Mouse (Mus musculus): ENCODE measurements around the gene Hif1an. TPM values are rescaled to one million over a fixed set of nuclear protein-coding genes. Genes with fewer than 3 reads are reported as not detected.

The Hif1an gene
- polyA plus RNA-seq, 1 experiment = 19.2 TPM

DNA sequence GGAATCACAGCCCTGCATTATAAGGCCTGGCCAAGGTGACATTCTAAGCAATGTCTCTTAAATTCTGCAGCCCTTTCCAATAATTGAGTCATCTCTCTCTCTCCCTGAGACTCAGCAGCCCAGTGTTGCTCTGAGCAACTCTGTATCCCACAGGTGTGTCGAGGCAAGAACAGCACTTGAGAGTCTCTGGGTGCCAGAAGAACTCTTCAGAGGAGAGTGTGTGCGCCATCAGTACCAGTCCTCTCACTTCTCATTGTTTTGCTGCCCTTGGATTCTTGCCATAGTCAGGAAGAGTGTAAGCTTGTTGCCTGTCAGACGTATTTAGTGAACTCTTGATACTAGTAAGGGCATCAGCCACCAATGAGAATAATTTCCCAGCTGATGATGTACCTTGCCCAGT lies 5.1 kb downstream of the Hif1an start:
- H3K4me3 ChIP-seq (ENCODE audit: control insufficient read depth, low read depth, low read length) = no peak overlapping the region
- TF ChIP-seq CTCF (IDR thresholded peaks at IDR 0.05; ENCODE audit: control insufficient read depth, insufficient read depth, insufficient replicate concordance, low read depth, low read length) = no peak
- TF ChIP-seq POLR2A (IDR thresholded peaks at IDR 0.05; ENCODE audit: control insufficient read depth, low read depth, low read length) = no peak
- no peak overlapping the region for H3K27ac ChIP-seq (ENCODE audit: control insufficient read depth, insufficient read depth, low read depth, low read length)
- peaks cover 2% of the 10 kb centered on the region for H3K4me1 ChIP-seq (ENCODE audit: control insufficient read depth, insufficient read depth, low read length)
- peaks cover 6% of the 10 kb centered on the region for H3K36me3 ChIP-seq (ENCODE audit: control insufficient read depth, insufficient read depth, low read length)
- no peaks in the 10 kb centered on the region for H3K27me3 ChIP-seq (ENCODE audit: control insufficient read depth, insufficient read depth, low read length)

DNA sequence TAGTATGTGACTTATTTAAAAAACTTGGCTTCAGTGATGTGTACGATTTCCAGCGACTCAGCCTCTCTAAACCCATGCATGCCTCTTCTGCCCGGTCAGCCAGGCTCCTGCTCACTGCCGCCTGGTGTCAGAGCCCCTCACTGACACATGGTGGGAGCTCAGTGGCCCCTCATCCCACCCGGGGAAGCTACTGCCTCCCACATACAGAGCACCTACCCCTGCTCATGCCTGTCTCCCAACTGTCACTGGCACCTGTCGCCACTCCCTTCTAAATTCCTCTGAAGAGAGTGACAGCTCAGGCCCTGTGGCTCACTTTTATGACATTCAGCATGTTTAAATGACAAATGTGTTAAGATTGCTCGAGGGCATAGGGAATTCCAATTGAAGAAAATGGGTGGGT lies 13.6 kb downstream of the Hif1an start:
- peaks cover 1% of the 10 kb centered on the region; the same call in 1 of the 2 replicates for H3K36me3 ChIP-seq (ENCODE audit: control insufficient read depth, insufficient read depth, low read length)
- H3K27me3 ChIP-seq (ENCODE audit: control insufficient read depth, insufficient read depth, low read length) = no peaks in the 10 kb centered on the region
- H3K4me1 ChIP-seq (ENCODE audit: control insufficient read depth, insufficient read depth, low read length) = no peaks in the 10 kb centered on the region
- no peak overlapping the region for H3K27ac ChIP-seq (ENCODE audit: control insufficient read depth, insufficient read depth, low read depth, low read length)
- H3K4me3 ChIP-seq (ENCODE audit: control insufficient read depth, low read depth, low read length) = no peak overlapping the region
- no peak for TF ChIP-seq CTCF (IDR thresholded peaks at IDR 0.05; ENCODE audit: control insufficient read depth, insufficient read depth, insufficient replicate concordance, low read depth, low read length)
- TF ChIP-seq POLR2A (IDR thresholded peaks at IDR 0.05; ENCODE audit: control insufficient read depth, low read depth, low read length) = no peak

DNA sequence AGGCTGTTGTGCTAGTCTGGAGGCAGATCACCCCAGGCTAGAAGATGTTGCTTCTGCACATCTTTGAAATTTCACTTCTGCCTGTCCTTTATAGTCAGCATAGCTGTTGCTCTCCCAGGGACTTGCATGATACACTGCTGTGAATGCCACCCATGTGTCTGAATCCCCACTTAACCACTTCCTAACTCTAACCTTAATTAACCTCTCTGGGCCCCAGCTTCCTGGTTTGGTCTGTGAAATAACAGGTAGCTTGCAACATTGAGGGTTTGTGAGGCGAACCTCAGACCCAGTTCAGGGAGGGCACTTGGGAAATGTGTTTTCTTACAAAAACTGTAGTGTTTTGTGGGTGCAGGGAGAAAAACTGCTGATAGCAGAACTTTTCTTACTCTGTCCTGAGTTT lies 15.4 kb downstream of the Hif1an start:
- Histone ChIP-seq H3K4me1 (ENCODE audit: control insufficient read depth, insufficient read depth, low read length) (no peaks in the 10 kb centered on the region), H3K27me3 (ENCODE audit: control insufficient read depth, insufficient read depth, low read length) (no peaks in the 10 kb centered on the region), H3K27ac (ENCODE audit: control insufficient read depth, insufficient read depth, low read depth, low read length) (no peak overlapping the region), H3K36me3 (ENCODE audit: control insufficient read depth, insufficient read depth, low read length) (no peaks in the 10 kb centered on the region), H3K4me3 (ENCODE audit: control insufficient read depth, low read depth, low read length) (no peak overlapping the region)
- no peak for TF ChIP-seq POLR2A (IDR thresholded peaks at IDR 0.05; ENCODE audit: control insufficient read depth, low read depth, low read length)
- TF ChIP-seq CTCF (IDR thresholded peaks at IDR 0.05; ENCODE audit: control insufficient read depth, insufficient read depth, insufficient replicate concordance, low read depth, low read length) = no peak

DNA sequence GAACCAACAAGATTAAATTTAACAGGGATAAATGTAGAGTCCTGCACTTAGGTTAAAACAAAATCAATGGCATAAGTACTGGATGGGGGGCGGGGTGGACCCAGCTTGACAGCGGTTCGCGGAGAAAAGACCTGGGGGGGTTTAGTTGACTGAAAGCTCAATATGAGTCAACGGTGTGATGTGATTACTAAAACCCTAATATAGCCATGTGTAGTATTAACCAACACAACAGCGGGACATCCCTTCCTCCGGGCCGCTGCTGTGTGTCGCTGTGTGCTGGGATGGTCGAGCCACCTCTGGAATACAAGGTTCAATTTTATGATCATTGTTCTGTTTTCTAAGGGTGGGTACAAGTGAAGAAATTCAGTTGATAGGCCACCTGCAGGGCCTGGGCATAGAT lies 19.5 kb downstream of the Hif1an start:
- no peaks in the 10 kb centered on the region for H3K4me1 ChIP-seq (ENCODE audit: control insufficient read depth, insufficient read depth, low read length)
- TF ChIP-seq POLR2A (IDR thresholded peaks at IDR 0.05; ENCODE audit: control insufficient read depth, low read depth, low read length) = no peak
- no peak for TF ChIP-seq CTCF (IDR thresholded peaks at IDR 0.05; ENCODE audit: control insufficient read depth, insufficient read depth, insufficient replicate concordance, low read depth, low read length)
- no peak overlapping the region for H3K27ac ChIP-seq (ENCODE audit: control insufficient read depth, insufficient read depth, low read depth, low read length)
- H3K27me3 ChIP-seq (ENCODE audit: control insufficient read depth, insufficient read depth, low read length) = no peaks in the 10 kb centered on the region
- no peaks in the 10 kb centered on the region for H3K36me3 ChIP-seq (ENCODE audit: control insufficient read depth, insufficient read depth, low read length)
- H3K4me3 ChIP-seq (ENCODE audit: control insufficient read depth, low read depth, low read length) = no peak overlapping the region

DNA sequence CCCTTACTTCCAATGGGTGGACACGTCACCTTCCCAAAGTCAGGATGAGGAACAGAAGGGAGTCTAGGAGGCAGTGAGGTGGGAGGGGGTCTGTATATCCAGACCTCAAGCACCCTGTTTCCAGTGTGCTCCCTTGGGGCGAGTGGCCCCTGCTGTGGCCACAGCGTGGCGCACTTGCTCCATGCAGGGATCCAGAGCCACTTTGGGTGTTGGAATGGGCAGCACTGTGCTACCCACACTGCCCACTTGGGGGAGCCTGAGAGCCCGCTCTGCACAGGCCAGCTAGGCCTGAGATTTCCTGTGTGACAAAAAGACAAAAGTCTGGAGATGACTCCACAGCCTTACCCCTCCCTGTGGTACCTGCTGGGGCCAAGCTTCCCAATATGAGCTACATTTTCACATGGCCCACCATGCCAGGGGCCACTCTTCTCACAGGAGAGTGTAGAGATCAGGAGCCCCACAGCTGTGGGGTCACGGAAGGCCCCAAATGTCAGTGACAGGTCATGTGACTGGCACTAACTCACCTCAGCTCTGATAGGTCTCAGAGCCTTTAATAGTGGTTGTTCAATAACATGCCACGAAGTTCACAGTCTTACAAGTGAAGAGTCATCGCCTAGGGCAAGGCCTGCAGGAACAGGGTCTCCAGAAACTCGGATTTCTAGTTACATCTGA lies 20.1 kb downstream of the Hif1an start:
- peak; percentile 98 for TF ChIP-seq CTCF (IDR thresholded peaks at IDR 0.05; ENCODE audit: control insufficient read depth, insufficient read depth, insufficient replicate concordance, low read depth, low read length)
- no peak for TF ChIP-seq POLR2A (IDR thresholded peaks at IDR 0.05; ENCODE audit: control insufficient read depth, low read depth, low read length)
- no peaks in the 10 kb centered on the region for H3K36me3 ChIP-seq (ENCODE audit: control insufficient read depth, insufficient read depth, low read length)
- H3K27me3 ChIP-seq (ENCODE audit: control insufficient read depth, insufficient read depth, low read length) = no peaks in the 10 kb centered on the region
- no peak overlapping the region for H3K27ac ChIP-seq (ENCODE audit: control insufficient read depth, insufficient read depth, low read depth, low read length)
- H3K4me3 ChIP-seq (ENCODE audit: control insufficient read depth, low read depth, low read length) = no peak overlapping the region
- no peaks in the 10 kb centered on the region for H3K4me1 ChIP-seq (ENCODE audit: control insufficient read depth, insufficient read depth, low read length)

DNA sequence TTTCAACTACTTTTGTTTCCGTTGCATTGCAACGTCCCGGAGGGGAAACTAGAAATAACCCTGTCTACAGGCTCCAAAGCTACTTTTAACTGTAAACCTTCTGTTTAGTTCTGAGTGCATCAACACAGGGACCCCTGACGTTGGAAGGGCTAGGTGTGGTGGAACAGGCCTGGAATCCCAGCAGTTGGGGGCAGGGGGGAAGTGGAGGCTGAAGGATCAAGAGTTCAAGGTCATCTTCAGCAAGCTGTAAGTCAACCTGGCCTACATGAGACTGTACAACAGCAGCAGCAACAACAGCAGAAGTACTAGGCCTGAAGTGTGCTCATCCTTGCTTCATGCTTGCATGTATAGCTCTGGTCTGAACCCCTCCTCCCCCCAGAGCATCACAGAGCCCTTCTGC lies 25.4 kb downstream of the Hif1an start:
- H3K27ac ChIP-seq (ENCODE audit: control insufficient read depth, insufficient read depth, low read depth, low read length) = no peak overlapping the region
- H3K4me1 ChIP-seq (ENCODE audit: control insufficient read depth, insufficient read depth, low read length) = no peaks in the 10 kb centered on the region
- H3K4me3 ChIP-seq (ENCODE audit: control insufficient read depth, low read depth, low read length) = no peak overlapping the region
- no peak for TF ChIP-seq CTCF (IDR thresholded peaks at IDR 0.05; ENCODE audit: control insufficient read depth, insufficient read depth, insufficient replicate concordance, low read depth, low read length)
- TF ChIP-seq POLR2A (IDR thresholded peaks at IDR 0.05; ENCODE audit: control insufficient read depth, low read depth, low read length) = no peak
- no peaks in the 10 kb centered on the region for H3K27me3 ChIP-seq (ENCODE audit: control insufficient read depth, insufficient read depth, low read length)
- no peaks in the 10 kb centered on the region for H3K36me3 ChIP-seq (ENCODE audit: control insufficient read depth, insufficient read depth, low read length)

DNA sequence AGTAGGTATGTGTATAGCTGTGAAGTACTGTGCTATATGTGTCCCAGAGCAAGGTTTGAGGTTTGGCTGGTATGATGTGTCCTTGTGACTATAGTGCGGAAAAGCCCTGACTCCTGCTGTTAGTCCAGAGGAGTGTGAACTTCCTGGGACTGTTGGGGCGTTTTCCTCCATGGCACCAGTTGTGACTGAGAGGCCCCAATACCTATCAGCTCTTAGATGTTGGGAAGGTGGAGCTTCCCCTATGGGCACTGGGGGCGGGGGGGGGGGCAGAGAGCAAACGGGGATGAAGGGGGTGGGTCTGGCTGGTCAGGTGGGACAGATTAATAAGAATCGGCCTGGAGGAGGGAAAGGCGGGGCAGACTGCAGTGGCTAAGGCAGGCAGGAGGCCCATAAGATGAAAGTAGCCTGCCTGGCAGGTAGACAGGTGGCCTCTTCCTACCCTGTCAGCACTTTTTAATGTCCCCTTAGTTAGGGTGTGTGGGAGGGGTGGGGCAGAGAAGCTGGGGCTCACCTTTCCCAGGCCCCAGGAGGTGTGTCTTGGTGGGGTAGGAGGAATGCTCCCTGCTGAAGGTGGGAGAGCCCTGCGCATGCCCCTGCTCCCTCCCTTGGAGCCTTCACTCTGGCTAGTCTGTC lies 27.1 kb downstream of the Hif1an start:
- Histone ChIP-seq H3K27ac (ENCODE audit: control insufficient read depth, insufficient read depth, low read depth, low read length) (no peak overlapping the region), H3K4me1 (ENCODE audit: control insufficient read depth, insufficient read depth, low read length) (no peaks in the 10 kb centered on the region), H3K4me3 (ENCODE audit: control insufficient read depth, low read depth, low read length) (no peak overlapping the region), H3K36me3 (ENCODE audit: control insufficient read depth, insufficient read depth, low read length) (no peaks in the 10 kb centered on the region), H3K27me3 (ENCODE audit: control insufficient read depth, insufficient read depth, low read length) (no peaks in the 10 kb centered on the region)
- TF ChIP-seq POLR2A (IDR thresholded peaks at IDR 0.05; ENCODE audit: control insufficient read depth, low read depth, low read length) = no peak
- TF ChIP-seq CTCF (IDR thresholded peaks at IDR 0.05; ENCODE audit: control insufficient read depth, insufficient read depth, insufficient replicate concordance, low read depth, low read length) = no peak
